Mouse (Mus musculus) megakaryocyte, embryonic 14.5 days (primary cell): ENCODE measurements around the gene Atg7.

ENCODE experiments used
- FLI1 ChIP-seq: IDR thresholded peaks from 2 replicates; pipeline ENCODE4 v1.6.1; 2012; ENCODE audit warnings: low read length, inconsistent platforms, mixed read lengths
- GATA1 ChIP-seq: IDR thresholded peaks from 3 replicates; pipeline ENCODE4 v1.6.1; 2012; ENCODE audit warnings: mixed read lengths, low read length, inconsistent platforms, borderline replicate concordance

DNA sequence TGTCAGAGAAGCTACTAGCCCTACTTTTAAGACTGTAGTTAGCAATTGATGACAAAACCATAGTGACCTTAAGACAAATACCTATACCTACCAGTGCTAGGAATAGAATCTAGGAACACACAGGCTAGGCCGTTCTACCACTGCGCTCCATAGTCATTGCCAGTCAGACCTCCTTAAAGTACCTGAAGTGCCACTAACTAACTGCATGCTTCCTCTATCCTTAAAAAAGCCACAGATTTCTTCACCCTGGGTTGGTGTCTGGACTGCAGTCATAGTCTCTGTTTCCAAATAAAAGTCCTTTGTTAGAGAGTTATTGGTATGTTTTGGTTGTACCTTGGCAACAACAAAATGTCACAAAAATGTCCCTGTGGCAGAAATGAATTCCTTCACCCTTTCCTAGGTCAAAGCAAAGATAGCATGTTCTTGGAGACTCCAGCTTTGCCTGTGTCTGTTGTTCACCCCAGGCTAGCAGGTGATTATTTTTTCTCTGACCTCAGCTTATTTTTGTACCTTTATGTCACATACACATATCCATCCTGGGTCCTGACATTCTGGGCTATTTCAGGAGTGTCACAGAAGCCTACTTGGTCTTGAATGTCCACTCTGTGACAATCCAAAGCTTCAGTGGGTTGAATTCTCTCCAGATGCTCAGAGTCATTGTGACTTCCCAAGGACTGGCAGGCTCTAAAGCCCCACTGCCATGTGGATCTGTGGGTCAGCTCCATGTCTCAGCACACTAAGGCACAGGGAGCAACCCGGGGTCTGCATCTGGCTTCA, 165.9 kb downstream of the Atg7 start:
- no peak for TF ChIP-seq FLI1
- no peak for TF ChIP-seq GATA1
